Mouse (Mus musculus) urinary bladder, postnatal 14 days (tissue): Measurements from ENCODE around the gene Pkp3.

Source experiments
- DNase-seq: peaks from one replicate; pipeline ENCODE4 v3.0.0; 2021; ENCODE audit warnings: low spot score

Gene Pkp3

GRCm38 (mm10) chr7:141057541-141057940, 20.5 kb upstream of the Pkp3 start:
- no peak for DNase-seq

- no peak for DNase-seq
Observed at GRCm38 (mm10) chr7:141058601-141059341, 19.2 kb upstream of the Pkp3 start.

DNA sequence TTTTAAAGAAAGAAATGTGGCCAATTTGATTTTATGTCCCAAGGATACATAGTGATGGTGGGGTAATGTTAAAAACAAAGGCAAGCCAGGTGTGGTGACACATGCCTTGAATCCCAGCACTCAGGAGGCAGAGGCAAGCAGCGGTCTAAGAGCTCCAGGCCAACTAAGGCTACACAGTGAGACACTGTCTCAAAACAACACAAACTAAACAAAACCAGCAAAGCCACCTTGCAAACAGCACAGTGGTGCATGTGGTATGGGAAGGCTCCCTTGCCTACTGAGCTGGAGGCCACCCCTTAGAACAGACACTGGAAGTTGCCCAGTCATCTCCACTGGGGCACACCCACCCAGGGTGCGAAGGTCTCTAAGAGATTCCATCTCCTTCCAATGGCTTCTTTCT, 18.1 kb upstream of the Pkp3 start:
- no peak for DNase-seq

DNA sequence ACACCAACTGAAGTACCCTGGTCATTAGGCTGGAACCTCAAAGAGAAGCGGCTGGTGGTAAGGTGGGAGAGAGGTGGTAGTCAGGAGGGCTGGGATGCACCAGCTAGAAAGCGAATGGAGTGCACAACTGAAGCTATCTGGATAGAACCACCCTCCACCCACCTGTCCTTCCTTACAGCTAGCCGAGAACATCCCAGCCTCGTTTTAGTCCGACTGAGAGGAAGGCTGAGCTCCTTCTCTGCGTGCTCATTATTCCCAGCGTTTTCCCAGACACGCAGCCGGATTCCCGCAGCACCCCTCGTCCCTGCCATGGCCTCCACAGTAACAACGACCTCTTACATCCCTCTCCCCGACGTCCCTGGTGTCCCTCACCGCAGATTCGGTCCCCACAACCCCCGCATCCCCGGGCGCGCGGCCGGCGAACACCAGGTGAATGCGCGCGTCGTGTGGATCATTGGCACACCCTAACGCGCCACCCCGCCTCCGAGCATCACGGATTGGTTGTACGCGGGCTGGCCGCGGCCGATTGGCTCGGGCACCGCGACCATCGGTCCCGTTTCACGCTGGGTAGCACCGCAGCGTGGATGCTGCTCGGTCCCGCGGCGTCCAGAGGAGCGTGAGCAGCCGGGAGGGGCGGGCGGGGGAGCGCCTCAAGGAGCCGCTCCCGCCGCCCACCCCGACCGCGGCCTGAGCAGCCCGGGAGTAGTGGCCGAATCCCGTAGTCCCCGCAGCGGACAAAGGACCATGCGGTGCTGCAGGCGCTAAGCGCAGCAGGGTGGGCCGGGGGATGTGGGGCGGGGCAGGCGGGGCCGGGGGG, 17.4 kb upstream of the Pkp3 start, which contains the start of gene B4galnt4:
TSS of gene B4galnt4 (plus strand) at position 679 of the 817 bp plus-strand sequence.
- DNase-seq, result peak; percentile 76

DNA sequence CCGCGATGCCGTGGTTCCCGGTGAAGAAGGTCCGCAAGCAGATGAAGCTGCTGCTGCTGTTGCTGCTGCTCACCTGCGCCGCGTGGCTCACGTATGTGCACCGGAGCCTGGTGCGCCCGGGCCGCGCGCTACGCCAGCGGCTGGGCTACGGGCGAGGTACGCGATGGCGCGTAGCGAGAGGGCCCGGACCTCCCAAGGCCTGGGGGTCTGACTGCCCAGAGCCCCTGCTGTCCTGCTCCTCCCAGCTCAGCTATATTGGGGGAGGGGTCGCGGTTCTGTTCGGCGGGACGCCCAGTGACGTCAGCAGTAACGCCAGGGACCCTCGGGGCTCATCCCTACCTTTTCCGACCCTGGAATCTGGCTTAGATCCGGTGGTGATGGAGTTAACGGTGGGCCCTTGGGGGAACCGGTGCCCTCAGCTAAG, 16.7 kb upstream of the Pkp3 start:
- DNase-seq, result no peak

DNA sequence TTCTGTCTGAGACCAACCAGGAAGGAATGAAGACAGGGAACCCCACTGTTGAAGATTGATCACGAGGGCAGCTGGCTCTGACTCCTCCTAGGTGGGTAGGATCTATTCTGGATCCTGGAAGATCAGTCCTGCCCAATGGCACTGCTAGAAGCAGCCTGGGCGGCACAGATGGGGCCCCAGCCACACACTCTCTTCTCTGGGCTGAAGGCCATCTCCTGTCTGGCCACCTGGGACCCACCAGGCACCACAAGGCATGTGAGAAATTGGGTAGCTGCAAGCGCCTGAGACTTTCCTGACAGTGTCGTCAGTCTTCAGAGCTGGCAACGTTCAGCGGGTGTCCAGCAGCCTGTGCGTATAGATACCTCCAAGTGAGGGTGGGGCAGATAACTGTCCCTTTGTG, 15.5 kb upstream of the Pkp3 start:
- no peak for DNase-seq

DNA sequence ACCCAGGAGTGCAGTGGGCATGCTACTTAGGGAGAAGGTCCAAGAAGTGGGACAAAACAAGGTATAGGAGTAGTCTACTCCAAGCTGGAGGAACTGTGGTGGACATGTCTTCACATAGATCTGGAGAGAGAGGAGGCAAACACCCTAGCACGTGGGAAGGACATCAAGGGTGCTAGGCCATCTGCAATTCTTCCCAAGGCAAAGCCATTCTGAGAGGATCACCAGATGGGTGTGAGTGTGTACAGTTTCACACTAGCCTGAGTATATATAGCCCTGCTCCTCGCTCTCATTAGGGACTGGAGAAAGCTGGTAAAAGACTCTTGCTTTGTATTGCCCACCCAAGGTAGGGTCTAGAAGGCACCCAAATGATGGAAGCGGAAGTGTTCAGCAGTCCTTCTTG, 14.7 kb upstream of the Pkp3 start:
- no peak for DNase-seq

DNA sequence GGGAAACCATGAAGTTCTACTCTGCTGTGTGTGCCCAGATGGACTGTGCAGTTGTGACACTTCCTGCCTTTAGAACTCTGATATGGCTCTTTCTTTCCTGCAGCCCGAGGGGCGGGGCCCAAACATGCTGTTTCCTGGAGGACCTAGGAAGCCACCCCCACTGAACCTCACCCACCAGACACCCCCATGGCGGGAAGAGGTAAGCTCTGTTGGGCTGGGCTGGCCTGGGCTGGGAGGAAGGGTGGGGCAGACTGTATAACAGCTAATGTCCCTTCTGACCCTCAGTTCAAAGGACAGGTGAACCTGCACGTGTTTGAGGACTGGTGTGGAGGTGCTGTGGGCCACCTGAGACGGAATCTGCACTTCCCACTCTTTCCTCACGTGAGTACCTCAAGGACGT, 13.8 kb upstream of the Pkp3 start:
- DNase-seq, result no peak

- no peak for DNase-seq
Observed at GRCm38 (mm10) chr7:141064576-141064975, 13.4 kb upstream of the Pkp3 start.

DNA sequence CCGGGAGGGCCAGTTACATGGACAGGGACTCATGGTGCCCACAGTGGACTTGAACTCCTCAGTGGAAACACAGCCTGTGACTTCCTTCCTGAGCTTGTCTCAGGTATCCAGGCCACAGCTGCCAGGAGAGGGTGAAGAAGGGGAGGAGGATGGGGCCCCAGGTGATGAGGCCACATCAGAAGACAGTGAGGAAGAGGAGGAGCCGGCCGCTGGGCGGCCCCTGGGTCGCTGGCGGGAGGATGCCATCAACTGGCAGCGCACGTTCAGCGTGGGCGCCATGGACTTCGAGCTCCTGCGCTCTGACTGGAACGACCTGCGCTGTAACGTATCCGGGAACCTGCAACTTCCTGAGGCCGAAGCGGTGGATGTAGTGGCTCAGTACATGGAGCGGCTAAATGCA, 9.7 kb upstream of the Pkp3 start:
- no peak for DNase-seq

- DNase-seq, result peak; percentile 85
Observed at GRCm38 (mm10) chr7:141070058-141070862, 7.8 kb upstream of the Pkp3 start.

- peak; percentile 48 for DNase-seq
Observed at GRCm38 (mm10) chr7:141072017-141072745, 5.8 kb upstream of the Pkp3 start.

DNA sequence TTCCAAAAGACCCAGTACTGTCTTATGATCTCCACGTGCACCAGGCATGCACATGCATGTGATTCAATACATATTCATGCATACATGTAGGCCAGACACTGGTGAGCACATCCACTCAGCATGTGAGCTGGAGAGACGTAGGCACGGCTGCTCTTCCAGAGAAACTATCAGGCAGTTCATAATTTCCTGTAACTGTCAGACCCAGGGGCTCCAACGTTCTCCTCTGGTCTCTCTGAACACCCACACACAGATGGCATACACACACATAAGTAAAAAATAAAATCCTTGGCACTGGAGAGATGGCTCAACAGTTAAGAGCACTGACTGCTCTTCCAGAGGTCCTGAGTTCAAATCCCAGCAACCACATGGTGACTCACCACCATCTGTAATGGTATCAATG, 4.2 kb upstream of the Pkp3 start:
- no peak for DNase-seq

- DNase-seq, result peak; percentile 74
Observed at GRCm38 (mm10) chr7:141078876-141079275, 858 bp downstream of the Pkp3 start.

DNA sequence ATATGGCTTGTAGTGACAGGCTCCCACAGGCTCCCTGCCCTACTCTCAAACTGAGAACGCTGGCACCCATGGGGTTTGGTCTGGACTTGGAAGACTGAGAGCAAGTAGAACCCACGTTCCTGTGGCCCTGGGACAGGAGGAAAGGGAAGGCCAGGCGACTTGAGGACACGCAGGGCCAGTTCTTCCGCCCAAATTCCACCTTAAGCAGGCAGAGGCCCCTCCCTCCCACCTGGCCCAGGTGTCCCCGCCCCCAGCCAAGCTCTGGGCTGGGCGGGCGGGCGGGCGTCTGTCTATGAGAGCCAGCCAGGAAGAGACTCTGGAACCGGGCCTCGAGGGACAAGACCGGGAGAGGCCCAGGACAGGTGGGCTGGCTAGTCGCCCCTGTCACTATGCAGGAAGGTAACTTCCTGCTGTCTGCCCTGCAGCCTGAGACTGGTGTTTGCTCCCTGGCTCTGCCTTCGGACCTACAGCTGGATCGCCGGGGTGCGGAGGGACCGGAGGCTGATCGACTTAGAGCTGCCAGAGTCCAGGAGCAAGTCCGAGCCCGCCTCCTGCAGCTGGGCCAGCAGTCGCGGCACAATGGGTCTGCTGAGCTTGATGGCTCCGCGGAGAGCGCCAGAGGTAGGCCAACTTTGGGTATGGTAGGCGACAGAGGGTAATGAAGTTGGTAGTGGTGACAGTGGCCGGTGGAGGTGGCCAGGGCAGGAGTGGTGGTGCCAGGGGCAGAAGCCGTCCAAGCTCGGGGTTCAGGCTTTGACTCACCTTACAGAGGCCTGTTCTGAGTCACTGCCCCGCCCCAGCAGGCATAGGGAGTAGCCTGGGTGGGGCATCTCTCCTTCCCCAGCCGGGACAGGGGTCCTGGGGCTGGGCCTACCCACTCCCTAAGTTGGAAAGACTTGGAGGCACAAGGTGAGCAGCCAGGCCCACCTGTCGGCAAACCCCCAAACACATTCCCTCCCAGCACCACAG, 1.7 kb downstream of the Pkp3 start:
- DNase-seq, result peak; percentile 74

DNA sequence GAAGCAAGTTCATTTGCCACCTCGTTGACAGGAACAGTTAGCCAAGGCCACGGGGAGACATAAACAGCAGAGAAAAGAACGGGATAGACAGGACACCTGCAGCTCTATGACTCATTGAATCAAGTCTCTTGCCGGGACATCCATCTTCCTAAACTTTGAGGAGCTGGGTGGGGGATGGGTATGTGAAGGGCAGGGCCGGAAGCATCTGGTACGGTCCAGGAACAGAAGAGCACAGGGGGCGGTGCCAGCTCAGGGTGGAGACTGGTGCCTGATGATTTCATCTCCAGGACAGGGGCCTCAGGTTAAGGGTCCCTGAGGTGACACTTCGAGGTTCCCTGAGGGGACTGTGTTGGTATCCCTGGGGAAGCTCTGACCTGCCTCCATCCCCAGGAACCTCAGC, 9.9 kb downstream of the Pkp3 start:
- DNase-seq, result no peak

DNA sequence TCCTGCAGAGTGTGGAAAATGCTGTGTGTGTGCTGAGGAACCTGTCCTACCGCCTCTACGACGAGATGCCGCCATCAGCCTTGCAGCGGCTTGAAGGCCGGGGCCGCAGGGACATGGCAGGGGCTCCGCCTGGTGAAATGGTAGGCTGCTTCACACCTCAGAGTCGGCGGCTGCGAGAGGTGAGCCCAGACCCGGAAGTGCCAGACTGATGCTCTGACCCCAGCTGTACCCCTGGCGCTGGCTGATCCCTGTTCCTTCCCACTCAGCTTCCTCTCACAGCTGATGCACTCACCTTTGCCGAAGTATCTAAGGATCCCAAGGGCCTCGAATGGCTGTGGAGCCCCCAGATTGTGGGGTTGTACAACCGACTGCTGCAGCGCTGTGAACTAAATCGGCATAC, 10.5 kb downstream of the Pkp3 start:
- DNase-seq, result no peak

DNA sequence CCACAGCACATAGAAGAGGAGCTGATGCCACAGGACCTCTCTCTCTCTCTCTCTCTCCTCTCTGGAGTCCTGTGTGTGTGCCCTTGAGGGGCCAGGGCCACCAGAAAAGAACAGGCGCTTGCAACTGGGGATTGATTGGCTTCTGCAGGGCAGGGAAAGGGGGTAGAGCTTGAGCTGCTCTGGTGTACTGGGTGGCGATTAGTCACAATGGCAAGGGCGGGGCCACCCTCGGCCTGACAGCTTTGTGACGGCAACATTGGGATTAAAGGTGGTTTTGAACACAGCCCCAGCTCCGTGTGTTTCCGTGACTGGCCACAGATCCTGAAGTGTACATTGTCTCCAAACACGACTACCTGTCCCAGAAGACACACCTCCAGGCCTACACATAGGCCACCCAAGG, 12.2 kb downstream of the Pkp3 start:
- no peak for DNase-seq

- peak; percentile 88 for DNase-seq
Observed at GRCm38 (mm10) chr7:141092051-141092735, 14.2 kb downstream of the Pkp3 start.

DNA sequence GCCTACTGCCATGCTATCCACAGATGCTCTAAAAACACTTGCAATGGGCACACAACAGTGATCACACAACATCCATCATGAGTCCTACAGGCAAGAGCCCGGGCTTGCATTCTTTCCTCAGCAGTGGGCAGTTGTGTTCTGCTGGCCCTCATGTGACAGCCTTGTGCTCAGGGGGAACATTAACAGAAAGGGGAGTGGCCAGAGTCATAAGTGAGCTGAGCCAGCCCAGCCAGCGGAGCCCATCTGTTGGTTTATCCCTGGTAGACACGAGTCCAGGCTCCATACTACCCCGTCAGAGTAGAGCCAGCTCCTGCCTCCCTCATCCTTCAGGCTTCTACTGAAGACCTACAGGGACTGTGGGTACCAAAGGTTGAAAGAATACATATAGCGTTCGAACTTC, 15.9 kb downstream of the Pkp3 start:
- DNase-seq, result no peak
